Mouse (Mus musculus) cerebellum, adult 11-12 months (tissue): ENCODE data around the gene Palm3.
A peak's percentile ranks its signal among the peaks of the same experiment; 100 is the strongest.

ENCODE experiments used
- DNase-seq: peaks from one replicate; pipeline ENCODE4 v3.0.0; 2022

The Palm3 gene

DNA sequence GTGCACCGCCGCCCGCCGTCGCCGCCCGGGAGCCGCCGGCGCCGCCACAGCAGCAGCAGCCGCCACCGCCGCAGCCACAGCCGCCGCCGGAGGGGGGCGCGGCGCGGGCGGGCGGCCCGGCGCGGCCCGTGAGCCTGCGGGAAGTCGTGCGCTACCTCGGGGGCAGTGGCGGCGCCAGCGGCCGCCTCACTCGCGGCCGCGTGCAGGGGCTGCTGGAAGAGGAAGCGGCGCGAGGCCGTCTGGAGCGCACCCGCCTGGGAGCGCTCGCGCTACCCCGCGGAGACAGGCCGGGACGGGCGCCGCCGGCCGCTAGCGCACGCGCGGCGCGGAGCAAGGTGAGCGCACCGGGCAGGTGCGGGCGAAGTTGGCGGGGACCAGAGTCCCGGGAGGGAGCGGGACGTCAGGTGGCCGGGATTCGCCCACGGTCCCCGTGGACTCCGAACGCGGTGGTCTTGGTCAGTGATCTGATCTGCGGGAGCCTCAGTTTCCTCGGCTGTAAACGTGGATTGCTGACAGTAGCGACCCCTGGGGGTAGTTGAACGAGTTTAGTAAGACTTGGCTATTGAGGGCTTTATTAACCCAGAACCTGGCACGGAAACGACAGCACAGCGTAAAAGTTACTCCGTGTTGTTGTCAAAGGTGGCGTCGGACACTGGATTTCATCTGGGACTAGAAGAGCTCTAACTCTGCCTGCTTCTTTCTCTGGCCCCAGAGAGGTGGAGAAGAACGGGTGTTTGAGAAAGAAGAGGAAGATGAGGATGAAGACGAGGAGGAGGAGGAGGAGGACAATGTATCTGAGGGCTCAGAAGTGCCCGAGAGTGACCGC, 22.8 kb upstream of the Palm3 start:
- peak; percentile 62 for DNase-seq

DNA sequence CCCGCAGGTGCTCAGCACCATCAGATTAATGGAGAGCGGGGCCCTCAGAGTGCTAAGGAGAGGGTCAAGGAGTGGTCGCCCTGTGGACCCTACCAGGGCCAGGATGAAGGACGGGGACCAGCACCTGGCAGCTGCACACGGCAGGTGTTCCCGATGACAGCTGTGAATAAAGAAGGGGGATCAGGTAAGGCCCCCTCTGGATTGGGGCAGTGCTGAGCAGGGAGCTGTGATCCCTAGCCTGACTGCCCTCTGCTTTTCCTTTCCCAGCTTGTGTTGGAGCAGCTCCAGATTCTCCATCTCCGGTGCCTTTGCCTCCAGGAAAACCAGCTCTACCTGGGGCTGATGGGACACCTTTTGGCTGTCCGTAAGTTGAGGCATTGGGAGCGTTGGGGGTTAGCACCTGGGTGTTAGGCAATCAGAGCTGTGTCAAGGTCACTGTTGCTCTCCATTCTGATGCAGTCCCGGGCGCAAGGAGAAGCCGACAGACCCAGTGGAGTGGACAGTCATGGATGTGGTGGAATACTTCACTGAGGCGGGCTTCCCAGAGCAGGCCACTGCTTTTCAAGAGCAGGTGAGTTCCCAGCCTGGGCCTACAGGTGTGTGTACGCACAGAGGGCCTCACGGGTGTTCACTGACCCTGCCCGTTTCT, 22.1 kb upstream of the Palm3 start:
- DNase-seq = peak; percentile 46

GRCm38 (mm10) chr8:83999825-84000224, 21.4 kb upstream of the Palm3 start:
- DNase-seq = no peak

GRCm38 (mm10) chr8:84001281-84002000, 19.8 kb upstream of the Palm3 start, which contains the start of gene 1700067K01Rik:
Gene 1700067K01Rik, plus strand, starts transcription at chr8:84001502.
- DNase-seq = peak; percentile 38

DNA sequence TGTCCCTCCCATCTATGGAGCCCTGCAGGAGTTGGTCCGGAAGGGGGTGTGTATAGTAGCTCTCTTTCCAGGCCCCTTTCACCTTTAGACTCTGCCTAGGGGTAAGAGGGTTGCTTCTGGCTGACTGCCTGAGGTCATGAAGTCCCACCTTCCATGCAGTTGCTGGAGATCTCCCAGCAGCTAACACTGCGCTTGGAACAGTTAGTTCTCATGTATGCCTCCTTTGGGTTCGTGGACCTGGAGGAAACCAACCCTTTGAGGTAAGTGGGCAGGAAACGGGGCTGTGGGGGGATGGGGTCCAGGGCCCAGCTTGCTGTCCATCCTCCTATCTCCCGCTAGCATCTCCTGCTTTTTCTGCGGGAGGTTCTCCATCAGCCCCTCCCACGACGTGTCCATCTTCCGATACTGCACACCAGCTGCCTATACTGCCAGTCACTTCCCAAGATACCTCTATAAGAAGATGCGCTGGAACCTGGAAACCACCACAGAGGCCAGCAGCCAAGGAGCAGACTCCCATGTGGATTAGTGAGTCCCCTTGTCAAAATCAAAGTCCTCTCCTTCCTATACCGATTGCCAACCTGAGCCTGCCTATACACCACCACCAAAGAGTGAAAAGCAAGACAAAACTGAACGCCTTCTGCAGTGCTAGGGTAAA, 18.2 kb upstream of the Palm3 start:
- DNase-seq = peak; percentile 60

DNA sequence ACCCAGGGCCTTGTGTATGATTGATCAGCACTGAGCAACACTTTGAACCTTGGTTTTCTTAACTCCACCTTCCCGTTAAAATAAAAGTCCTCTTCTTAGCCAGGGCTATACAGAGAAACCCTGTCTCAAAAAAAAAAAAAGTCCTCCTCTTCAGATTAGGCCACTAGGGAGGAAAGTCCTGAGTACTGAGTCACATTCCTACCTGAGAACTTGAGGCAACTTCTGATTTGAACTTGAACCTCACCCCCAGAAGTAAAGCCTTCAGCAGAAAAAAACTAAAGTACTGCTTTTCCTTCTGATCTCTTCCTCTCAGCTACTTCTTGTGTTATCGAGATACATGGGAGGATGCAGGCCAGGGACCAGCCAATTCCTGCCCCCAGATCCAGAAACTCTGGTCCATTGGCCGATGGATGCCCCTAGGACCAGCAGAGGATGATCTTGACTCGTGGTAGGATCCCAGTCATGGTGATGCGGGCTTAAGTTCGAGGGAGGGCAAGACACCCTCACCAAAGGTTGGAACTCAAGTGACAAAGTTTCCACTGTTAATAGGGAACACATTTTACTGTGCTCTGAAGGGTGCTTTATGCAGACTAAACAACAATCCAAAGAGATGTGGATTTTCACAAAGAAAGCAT, 17.5 kb upstream of the Palm3 start:
- DNase-seq = peak; percentile 29

DNA sequence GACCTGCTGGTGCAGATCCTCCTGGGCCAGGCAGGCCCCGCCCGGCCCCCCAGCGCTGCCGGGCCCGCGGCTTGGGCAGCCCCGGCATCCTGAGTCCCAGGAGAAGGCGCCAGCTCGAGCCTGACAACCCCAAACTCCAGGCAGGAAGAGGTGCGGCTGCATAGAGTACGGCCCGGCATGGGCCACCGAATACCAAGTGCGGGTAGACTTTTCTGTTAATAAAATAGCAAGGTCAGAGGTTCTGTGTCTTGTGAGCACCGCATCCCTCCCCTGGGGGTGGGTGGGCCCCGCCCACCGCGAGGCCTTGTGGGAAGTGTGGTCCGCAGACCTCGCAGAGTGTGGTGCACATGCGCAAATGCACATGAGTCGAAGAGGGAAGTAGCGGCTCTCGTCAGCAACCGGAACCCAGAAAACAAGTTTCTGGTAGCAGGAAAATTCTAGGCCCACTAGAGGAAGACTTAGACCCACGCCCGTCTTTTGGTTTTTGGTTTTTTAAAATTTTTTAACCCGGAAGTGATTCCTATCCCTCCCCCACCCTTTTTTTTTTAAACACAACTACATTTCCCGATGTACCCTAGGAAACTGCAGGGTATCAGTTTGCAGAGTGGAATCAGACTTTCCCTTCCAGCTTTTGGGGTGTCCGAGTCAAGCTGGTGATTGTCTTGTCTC, 16.6 kb upstream of the Palm3 start:
- DNase-seq = peak; percentile 94

- peak; percentile 46 for DNase-seq
Observed at GRCm38 (mm10) chr8:84005502-84005901, 15.8 kb upstream of the Palm3 start.

- no peak for DNase-seq
Observed at GRCm38 (mm10) chr8:84008362-84008761, 12.9 kb upstream of the Palm3 start.

GRCm38 (mm10) chr8:84009876-84010275, 11.4 kb upstream of the Palm3 start:
- peak; percentile 78 for DNase-seq

- peak; percentile 60 for DNase-seq
Observed at GRCm38 (mm10) chr8:84010625-84011611, 10.4 kb upstream of the Palm3 start.

DNA sequence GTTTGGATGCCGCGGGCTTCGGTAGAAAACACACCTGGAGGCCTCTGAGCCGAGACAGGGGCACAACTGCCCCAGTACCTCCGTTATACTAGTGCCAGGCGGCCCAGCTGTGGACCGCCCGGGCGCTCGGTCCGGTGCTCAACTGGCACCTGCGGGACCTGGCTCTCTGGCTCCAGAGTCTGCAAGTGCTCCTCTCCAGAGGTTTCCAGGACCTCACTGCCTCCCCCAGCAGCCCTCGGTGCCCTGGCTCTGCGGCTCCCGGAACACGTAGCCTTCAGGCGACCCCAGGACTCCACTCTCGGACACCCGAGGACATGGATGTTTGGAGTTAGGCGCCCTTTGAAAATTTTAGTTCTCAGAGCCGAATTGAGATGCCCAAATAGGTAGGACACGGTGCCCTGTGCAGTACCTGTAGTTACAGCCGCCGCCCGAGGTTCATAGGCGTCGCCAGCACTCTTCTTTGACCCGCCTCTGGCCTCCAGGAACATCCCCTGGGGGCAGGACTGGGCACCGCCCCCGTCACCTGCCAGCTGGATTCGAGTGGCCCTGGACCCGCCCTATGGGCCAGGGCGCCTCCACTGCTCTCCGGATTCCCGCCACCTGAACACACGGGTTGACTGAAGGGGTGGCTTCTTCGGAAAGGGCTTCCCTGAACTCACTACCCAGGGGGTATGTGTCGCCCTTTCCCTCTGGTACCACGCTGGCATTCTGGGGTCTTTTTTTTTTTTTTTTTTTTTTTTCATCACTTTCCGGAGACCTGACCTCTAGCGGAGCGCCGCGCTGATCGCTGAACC, 9.4 kb upstream of the Palm3 start, which contains the start of gene 2210011C24Rik:
TSS of gene 2210011C24Rik (minus strand) at position 467 of the 794 bp plus-strand sequence.
- peak; percentile 32 for DNase-seq

GRCm38 (mm10) chr8:84012499-84013165, 8.6 kb upstream of the Palm3 start:
- peak; percentile 18 for DNase-seq

DNA sequence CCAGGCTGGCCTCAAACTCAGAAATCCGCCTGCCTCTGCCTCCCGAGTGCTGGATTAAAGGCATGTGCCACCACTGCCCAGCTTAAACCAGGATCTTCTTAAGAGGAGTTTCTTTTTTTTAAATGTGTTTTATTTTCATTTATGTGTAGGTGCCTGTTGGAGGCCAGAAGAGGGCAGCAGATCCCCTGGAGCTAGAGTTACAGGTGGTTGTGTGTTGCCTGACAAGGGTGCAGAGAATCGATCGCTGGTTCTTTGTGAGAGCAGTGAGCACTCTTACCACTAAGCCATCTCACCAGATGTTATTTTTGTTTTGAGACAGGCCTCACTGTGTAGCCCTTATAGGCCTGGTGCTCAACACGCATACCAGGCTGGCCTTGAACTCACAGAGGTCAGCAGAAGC, 5.4 kb upstream of the Palm3 start:
- DNase-seq = no peak

DNA sequence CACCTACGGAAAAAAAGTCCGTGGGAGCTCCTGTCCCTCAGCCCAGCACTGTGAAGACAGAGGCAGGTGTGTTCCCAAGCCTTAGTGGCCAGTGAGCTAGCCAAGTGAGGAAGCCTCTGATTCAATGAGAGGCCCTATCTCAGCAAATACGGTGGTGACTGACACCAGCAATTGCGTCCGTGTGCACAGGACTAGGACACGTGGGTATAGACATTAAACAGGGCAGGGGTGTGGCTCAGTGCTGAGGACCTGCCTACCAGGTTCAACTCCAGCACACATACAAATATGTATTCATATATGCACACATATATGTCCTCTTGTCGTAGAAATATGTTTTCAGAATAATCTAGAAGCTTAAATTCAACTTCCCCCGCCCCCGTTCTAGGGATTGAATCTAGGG, 1.5 kb upstream of the Palm3 start:
- no peak for DNase-seq

GRCm38 (mm10) chr8:84021569-84021968, 298 bp downstream of the Palm3 start:
- no peak for DNase-seq

GRCm38 (mm10) chr8:84023085-84023484, 1.8 kb downstream of the Palm3 start:
- no peak for DNase-seq

- no peak for DNase-seq
Observed at GRCm38 (mm10) chr8:84023631-84024030, 2.4 kb downstream of the Palm3 start.

GRCm38 (mm10) chr8:84024171-84024570, 2.9 kb downstream of the Palm3 start:
- no peak for DNase-seq
